Mouse (Mus musculus) liver, embryonic 11.5 days (tissue): ENCODE results near the gene Adprhl1. TPM values are rescaled to one million over a fixed set of nuclear protein-coding genes. Genes with fewer than 3 reads are reported as not detected.

Source experiments
- ATAC-seq: fragments of 200-750 bp; cut with Nextera tagmentation; replicated peaks from 2 replicates; pipeline ENCODE4 v1.8.0; 2017; ENCODE audit warnings: moderate number of reproducible peaks, mild to moderate bottlenecking, moderate TSS enrichment, moderate library complexity; ENCODE audit not compliant: low FRiP score
- DNase-seq: peaks from one replicate; pipeline ENCODE4 v3.0.0-alpha.2; 2017; ENCODE audit warnings: low spot score
- H3K27ac ChIP-seq: fragments of 300-500 bp; sonication (generic); 2 replicates; pipeline ENCODE4 v1.5.1; 2014; ENCODE audit warnings: mild to moderate bottlenecking, low read depth, low read length, control low read depth
- H3K27me3 ChIP-seq: fragments of 300-500 bp; sonication (generic); replicated peaks from 2 replicates; pipeline ENCODE4 v1.6.1; 2014; ENCODE audit warnings: low read length, mixed read lengths; ENCODE audit not compliant: control insufficient read depth, insufficient read depth
- H3K36me3 ChIP-seq: fragments of 300-500 bp; sonication (generic); 2 replicates; pipeline ENCODE4 v1.6.1; 2014; ENCODE audit warnings: mild to moderate bottlenecking, low read length, moderate library complexity, mixed read lengths; ENCODE audit not compliant: control insufficient read depth, insufficient read depth
- H3K4me1 ChIP-seq: fragments of 300-500 bp; sonication (generic); replicated peaks from 2 replicates; pipeline ENCODE4 v1.6.1; 2014; ENCODE audit warnings: low read length, mixed read lengths; ENCODE audit not compliant: control insufficient read depth, insufficient read depth
- H3K4me2 ChIP-seq: fragments of 300-500 bp; sonication (generic); 2 replicates; pipeline ENCODE4 v1.6.1; 2014; ENCODE audit warnings: mild to moderate bottlenecking, control low read depth, moderate library complexity
- H3K4me3 ChIP-seq: fragments of 300-500 bp; sonication (generic); 2 replicates; pipeline ENCODE4 v1.5.1; 2014; ENCODE audit warnings: low read depth, low read length, control low read depth
- H3K9ac ChIP-seq: fragments of 300-500 bp; sonication (generic); 2 replicates; pipeline ENCODE4 v1.6.1; 2014; ENCODE audit warnings: low read depth, low read length, control low read depth
- H3K9me3 ChIP-seq: fragments of 300-500 bp; sonication (generic); 2 replicates; pipeline ENCODE4 v1.6.1; 2016; ENCODE audit warnings: low read length, inconsistent platforms, mixed read lengths; ENCODE audit not compliant: control insufficient read depth
- WGBS: fragments of 180-500 bp; shearing (Covaris S2); extraction: QIAGEN DNeasy Blood & Tissue Kit; methylation state at CpG from one replicate; pipeline ENCODE4 v1.1.7; 2014; 5-methylcytosine and 5-hydroxymethylcytosine counted together
- polyA plus RNA-seq: library from polyadenylated mRNA; unstranded; fragments of >200 nt; fragmentation: Nextera tagmentation; extraction: Ambion mirVana; gene quantifications from 2 replicates; pipeline ENCODE4 v1.2.1, GENCODE M21; 2014

The Adprhl1 gene
- polyA plus RNA-seq, 1 experiment from 2014 or later, result 0.70 TPM

DNA sequence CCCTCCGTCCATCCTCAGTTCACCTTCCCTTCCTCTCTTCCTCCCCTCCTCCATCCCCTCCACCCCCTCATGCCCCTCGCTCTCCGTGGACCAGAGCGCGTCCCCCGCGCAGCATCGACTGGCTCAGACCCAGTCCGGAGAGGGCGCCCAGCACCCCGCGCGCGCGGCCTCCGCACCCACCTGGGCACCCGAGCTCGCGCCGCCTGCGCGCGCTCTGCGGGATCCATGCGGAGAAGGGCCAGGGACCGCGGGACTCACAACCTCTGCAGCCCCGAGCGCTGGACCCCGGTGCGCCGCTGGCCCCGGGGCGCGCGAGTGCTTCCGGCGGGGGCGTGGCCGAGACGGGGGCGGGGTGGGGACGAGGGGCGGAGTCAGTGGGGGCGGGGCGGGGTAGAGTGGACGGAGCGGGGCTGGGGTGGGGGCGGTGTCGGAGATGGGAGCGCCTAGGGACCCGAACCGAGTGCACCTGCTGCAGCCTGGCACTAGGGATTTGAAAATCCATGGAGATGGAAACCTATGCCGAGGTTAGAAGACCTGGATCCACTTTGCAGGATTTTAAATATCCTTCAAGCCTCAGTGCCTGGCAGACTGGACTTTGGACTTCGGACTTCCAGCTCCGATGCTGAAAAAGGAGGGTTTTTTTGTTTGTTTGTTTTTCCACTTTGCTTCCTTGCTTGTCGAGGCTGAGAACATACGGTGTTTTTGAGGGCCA is 53.5 kb downstream of the Adprhl1 start, which contains the start of gene Grtp1:
Gene Grtp1, minus strand, starts transcription at position 320 of the 712 bp plus-strand sequence.
- Histone ChIP-seq H3K27ac (peak within 1 kb of the TSS; percentile 92), H3K4me3 (peak within 1 kb of the TSS; percentile 62), H3K9ac (peak within 1 kb of the TSS; percentile 80), H3K36me3 (no peaks in the 10 kb centered on the region), H3K4me2 (peak within 1 kb of the TSS; percentile 73), H3K27me3 (peaks cover 7% of the 10 kb centered on the region), H3K9me3 (no peaks in the 10 kb centered on the region), H3K4me1 (peaks cover 37% of the 10 kb centered on the region)
- WGBS, result 1% methylated on average over 53 of the region's 58 CpGs
- ATAC-seq (peak; percentile 65), DNase-seq (peak; percentile 75)

DNA sequence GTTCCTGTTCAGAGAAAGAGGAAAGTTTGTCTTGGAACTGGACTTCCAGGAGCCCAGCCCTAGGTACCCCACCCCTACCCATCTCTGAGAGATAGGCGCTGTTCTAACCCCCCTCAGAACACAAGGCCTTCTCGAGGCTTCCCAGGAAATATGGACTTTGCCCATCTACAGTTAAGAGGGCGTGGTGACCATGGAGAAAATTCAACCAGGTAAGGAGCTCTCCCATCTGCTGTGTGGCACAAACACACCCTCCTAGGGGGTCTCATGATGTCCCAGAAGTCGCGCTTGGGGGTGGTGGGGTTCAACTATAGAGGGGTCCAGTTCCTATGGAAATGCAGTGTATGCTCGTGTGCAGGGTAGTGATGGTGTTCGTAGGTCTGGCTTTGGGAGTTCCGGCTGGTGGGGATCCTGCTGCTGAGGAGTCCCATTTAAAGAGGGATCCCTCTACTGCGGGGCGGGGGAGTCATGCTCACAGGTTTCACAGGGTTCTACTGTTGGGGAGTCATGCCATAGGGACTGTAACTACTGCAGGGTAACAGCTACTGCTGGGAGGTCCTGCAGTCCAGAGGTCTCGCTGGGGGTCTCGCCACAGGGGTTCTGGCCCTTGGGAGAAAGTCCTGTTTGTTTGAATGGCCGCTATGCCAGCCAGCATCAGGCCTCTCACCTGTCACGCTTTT is 54.4 kb downstream of the Adprhl1 start:
- peak overlapping the region; percentile 62 for H3K4me3 ChIP-seq
- ATAC-seq (no peak), DNase-seq (no peak)
- 25% methylated on average over 14 of the region's 14 CpGs for WGBS
- no peaks in the 10 kb centered on the region for H3K36me3 ChIP-seq
- peaks cover 7% of the 10 kb centered on the region for H3K27me3 ChIP-seq
- H3K27ac ChIP-seq, result no peak overlapping the region
- H3K9ac ChIP-seq, result peak overlapping the region; percentile 80
- H3K9me3 ChIP-seq, result no peaks in the 10 kb centered on the region
- H3K4me1 ChIP-seq, result peaks cover 28% of the 10 kb centered on the region
- H3K4me2 ChIP-seq, result peak overlapping the region; percentile 73

DNA sequence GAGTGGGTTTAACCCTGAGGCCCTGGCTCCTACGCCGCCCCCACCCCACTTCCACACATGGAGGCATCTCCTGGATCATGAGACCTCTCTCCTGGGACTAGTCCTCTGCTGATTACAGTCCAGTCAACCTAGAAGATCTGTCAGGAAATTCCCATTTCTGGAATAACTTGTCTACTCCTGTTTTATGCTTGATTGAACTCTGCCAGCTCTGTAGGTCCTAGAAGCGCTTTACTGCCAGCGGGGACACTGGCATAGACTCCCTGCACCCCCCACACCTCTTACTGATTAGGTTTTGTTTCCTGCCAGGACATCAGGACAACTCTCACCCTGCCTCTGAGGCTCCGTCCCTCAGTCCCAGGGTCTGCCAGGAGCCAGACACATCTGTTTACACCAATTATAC is 56.5 kb downstream of the Adprhl1 start:
- Histone ChIP-seq H3K9me3 (no peaks in the 10 kb centered on the region), H3K9ac (no peak overlapping the region), H3K36me3 (no peaks in the 10 kb centered on the region), H3K27ac (no peak overlapping the region), H3K4me2 (no peak overlapping the region), H3K27me3 (peaks cover 5% of the 10 kb centered on the region), H3K4me3 (no peak overlapping the region), H3K4me1 (peaks cover 14% of the 10 kb centered on the region)
- no peak for DNase-seq
- no peak for ATAC-seq
- 85% methylated on average over 5 of the region's 5 CpGs for WGBS

DNA sequence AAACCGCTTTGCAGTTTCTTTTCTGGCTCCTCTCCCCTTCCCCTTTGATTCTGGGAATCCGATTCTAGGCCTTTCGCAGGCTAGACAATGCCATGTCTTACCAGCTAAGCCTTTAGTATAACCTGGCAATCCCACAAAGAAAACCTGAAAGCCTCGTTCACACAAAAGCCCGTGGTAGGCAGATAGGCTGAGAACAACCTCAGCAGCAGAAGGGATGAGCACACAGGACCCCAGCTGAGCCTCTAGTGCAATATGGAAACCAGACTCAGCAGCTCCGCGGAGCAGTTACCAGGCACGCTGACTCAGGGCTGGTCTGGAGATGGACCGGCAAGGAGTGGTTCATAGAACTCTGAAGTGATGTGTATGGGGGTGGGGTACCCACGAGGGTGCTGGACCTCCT is 59.1 kb downstream of the Adprhl1 start:
- 51% methylated on average over 10 of the region's 10 CpGs for WGBS
- peaks cover 5% of the 10 kb centered on the region; the same call in 1 of the 2 replicates for H3K27me3 ChIP-seq

DNA sequence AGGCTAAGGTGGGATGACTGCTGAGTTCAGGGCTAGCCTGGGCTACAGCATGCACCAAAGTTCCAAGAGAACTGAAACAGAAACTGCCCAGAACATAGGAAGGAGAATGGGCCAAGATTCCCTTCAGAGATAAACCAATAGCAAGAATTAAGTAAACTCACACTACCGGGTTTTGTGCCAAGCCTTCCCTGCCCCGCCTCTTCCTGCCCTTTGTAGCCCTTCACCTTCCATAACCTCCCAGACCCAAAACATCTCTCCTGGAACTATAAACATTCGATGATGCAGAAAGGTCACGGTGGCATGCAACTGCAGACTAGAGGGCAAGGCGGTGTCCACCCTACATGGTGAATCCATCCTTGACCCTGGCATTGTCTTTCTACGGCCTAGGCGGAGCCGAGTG is 63.7 kb downstream of the Adprhl1 start:
- no peak for DNase-seq
- no peak overlapping the region for H3K27ac ChIP-seq
- ATAC-seq, result no peak
- no peaks in the 10 kb centered on the region for H3K9me3 ChIP-seq
- H3K4me3 ChIP-seq, result no peak overlapping the region
- no peaks in the 10 kb centered on the region for H3K36me3 ChIP-seq
- H3K4me1 ChIP-seq, result no peaks in the 10 kb centered on the region
- 91% methylated on average over 8 of the region's 8 CpGs for WGBS
- H3K27me3 ChIP-seq, result no peaks in the 10 kb centered on the region
- no peak overlapping the region for H3K9ac ChIP-seq
- no peak overlapping the region for H3K4me2 ChIP-seq

More for the DNA sequence above, 59.1 kb downstream of the Adprhl1 start:
- Histone ChIP-seq H3K9me3 (no peaks in the 10 kb centered on the region), H3K4me2 (no peak overlapping the region), H3K36me3 (no peaks in the 10 kb centered on the region), H3K4me3 (no peak overlapping the region), H3K9ac (no peak overlapping the region), H3K4me1 (peaks cover 9% of the 10 kb centered on the region), H3K27ac (no peak overlapping the region)
- ATAC-seq (no peak), DNase-seq (no peak)

DNA sequence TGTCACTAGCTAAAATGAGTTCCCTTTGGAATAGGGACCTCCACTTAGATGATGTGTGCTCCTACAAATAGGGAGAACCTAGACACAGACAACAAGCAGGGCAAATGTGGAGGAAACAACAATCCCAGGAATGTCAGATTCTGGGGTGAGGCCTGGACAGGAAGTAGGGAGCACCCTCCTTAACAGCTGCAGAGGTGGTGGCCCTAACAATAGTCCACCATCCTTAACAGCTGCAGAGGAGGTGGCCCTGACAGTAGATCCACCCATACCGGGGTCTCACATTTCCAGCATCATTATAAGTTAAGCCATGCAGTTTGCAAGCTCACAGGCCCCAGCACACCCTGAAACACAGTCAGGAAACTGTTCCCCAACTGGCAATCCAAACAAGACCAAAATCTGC is 65.1 kb downstream of the Adprhl1 start:
- ATAC-seq (no peak), DNase-seq (no peak)
- H3K4me2 ChIP-seq, result no peak overlapping the region
- WGBS, result 86% methylated on average over 1 of the region's 1 CpGs
- no peaks in the 10 kb centered on the region for H3K27me3 ChIP-seq
- no peak overlapping the region for H3K27ac ChIP-seq
- no peak overlapping the region for H3K4me3 ChIP-seq
- H3K9me3 ChIP-seq, result no peaks in the 10 kb centered on the region
- H3K9ac ChIP-seq, result no peak overlapping the region
- 0 out of 2 replicates have a peak, but pooled peaks cover 2% of the 10 kb centered on the region for H3K36me3 ChIP-seq
- H3K4me1 ChIP-seq, result no peaks in the 10 kb centered on the region

DNA sequence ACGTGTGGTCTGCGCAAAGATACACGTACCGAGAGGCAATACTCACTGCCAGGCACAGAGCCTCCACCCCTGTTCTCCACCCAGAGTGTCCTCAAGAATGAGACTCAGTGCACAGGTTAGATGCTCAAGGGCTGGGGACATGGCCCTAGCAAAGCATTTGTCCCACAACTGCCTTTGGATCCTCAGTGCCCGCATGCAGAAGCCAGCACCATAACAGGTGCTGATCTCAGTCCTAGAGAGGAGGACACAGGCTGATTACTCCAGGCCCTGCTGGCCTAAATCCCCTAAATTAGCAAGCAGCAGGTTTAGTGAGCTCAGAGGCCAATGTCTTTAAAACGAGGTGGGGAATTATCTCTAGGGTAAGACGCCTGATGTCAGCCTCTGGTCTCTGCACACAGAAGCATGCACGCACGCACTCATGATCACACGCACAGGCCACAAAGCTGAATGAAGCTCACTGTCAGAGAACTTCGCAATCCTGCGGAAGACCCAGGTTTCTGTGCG is 65.9 kb downstream of the Adprhl1 start:
- 0 out of 2 replicates have a peak, but pooled peaks cover 2% of the 10 kb centered on the region for H3K36me3 ChIP-seq
- WGBS, result 89% methylated on average over 13 of the region's 13 CpGs
- H3K4me3 ChIP-seq, result no peak overlapping the region
- no peaks in the 10 kb centered on the region for H3K27me3 ChIP-seq
- H3K9me3 ChIP-seq, result no peaks in the 10 kb centered on the region
- no peak overlapping the region for H3K27ac ChIP-seq
- DNase-seq (no peak), ATAC-seq (no peak)
- no peak overlapping the region for H3K4me2 ChIP-seq
- no peaks in the 10 kb centered on the region for H3K4me1 ChIP-seq
- no peak overlapping the region for H3K9ac ChIP-seq

DNA sequence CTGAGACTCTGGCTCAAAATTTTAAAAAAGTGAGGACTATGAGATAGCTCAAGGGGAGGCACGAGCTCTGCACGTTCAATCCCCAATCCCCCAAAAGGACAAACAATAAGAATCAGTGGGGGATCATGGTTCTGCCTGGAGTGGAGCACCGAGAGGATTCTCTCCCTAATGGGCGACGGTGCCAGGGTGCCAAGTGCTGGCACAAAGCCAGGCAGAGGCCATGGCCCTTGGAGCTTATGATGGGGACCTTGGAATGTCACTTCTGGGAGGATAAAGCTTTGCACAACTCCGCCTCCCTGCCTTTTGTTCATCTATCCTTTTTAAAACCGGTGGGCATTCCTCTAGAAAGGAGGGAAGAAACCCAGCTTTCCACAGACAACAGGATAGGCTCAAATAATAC is 66.3 kb downstream of the Adprhl1 start:
- no peak overlapping the region for H3K9ac ChIP-seq
- H3K4me2 ChIP-seq, result no peak overlapping the region
- ATAC-seq, result no peak
- H3K9me3 ChIP-seq, result no peaks in the 10 kb centered on the region
- H3K4me3 ChIP-seq, result no peak overlapping the region
- H3K27ac ChIP-seq, result no peak overlapping the region
- 78% methylated on average over 7 of the region's 7 CpGs for WGBS
- 0 out of 2 replicates have a peak, but pooled peaks cover 2% of the 10 kb centered on the region for H3K36me3 ChIP-seq
- no peaks in the 10 kb centered on the region for H3K27me3 ChIP-seq
- no peak for DNase-seq
- no peaks in the 10 kb centered on the region for H3K4me1 ChIP-seq
